Mouse (Mus musculus): ENCODE results near the gene Zfp708.
A peak's percentile ranks its signal among the peaks of the same experiment; 100 is the strongest.
"Not testable (repeated sequence)": the region's sequence is repeated elsewhere in the genome, so short reads cannot be mapped to it uniquely, and the experiment has no call there.

Zfp708 gene

DNA sequence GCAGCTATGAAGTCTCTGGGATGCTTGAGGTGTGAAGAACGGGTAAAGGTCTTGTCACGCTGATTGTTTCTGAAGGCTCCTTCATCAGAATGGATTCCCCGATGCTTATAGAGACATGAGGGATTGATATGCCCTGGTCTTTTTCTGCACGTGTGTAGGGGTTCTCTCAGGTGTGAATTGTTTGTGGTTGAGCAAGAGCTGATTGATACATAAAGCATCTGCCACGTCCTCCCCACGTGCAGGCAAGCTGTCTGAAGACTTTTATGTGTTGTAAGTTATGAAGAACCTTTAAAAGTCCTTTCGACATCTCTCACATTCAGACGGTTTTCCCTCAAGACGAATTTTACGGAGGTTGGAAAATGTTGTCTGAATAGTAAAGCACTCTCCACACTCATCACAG, at the start of gene Zfp708:
Gene Zfp708, minus strand, starts transcription at position 101 of the 400 bp plus-strand sequence.
- no peak for DNase-seq (ENCODE audit: low read depth, low spot score)

- peak; percentile 74 for DNase-seq (ENCODE audit: low read depth, low spot score)
These were observed 30.4 kb upstream of the Zfp708 start for GRCm38 (mm10) chr13:67128038-67128721.

GRCm38 (mm10) chr13:67127507-67127906, 29.7 kb upstream of the Zfp708 start:
- DNase-seq (ENCODE audit: low read depth, low spot score), result not testable (repeated sequence)

DNA sequence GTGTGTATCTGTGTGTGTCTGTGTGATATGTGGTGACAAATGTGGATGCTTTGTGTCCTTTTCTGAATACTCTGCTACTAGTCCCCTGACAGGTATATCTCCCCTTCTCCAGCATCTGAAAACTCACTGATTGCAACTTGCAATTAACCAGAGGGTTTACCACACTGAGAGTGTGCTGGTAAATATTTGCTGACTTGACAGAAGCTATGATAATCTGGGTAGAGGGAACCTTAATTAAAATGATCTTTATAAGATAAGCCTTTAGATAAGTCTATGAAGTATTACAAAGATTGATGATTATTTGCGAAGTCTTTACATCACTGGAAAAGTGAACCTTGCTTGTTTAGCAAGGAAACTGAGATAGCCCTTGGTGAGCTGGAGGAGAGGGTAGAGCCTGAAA, 26.7 kb upstream of the Zfp708 start:
- no peak for DNase-seq (ENCODE audit: low read depth, low spot score)

- DNase-seq (ENCODE audit: low read depth, low spot score), result not testable (repeated sequence)
These were observed 23.6 kb upstream of the Zfp708 start, which contains the start of gene Zfp759 for GRCm38 (mm10) chr13:67121360-67121759. Gene Zfp759 (plus strand): TSS chr13:67121660.

- not testable (repeated sequence) for DNase-seq (ENCODE audit: low read depth, low spot score)
These were observed 18.4 kb upstream of the Zfp708 start, which contains the start of gene Rslcan18 for GRCm38 (mm10) chr13:67116163-67116562. Gene Rslcan18 (minus strand): TSS chr13:67116263.

DNA sequence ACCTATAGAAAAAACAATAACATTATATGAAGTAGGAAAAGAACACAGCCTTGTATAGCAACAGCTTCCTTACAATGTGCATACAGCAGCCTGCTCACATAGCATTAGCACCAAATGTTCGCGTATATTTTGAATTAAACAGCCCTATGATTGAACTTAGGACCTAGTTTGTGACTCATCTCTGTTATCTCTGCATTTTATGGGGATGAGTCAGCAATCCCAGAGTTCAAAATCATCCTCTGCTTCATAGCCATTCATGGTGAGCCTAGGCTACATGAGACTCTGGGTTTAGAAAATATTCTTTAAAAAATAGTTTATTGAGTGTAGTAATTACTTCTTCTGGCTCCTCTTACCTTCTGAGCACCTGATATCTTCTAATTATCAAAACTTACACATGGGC, 15.5 kb upstream of the Zfp708 start:
- no peak for DNase-seq (ENCODE audit: low read depth, low spot score)

DNA sequence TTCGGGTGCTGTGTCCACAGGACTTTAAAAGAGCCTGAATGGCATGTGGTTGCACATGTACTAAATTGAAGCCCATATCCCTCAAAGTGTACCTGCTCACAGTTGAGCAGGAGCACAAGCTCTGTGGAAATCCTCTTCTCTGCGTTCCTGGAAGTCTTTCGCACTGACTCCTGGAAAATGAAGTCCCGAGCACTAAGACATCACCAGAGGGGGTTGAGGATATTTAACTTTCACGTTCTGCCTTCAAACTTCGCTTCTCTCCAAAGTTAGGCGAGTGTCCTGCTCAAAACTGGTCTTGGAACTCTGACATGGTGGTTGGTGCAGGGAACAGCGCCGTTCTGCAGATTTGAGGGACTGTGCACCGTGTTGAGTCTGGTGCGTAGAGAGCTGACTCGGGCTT, 14.3 kb upstream of the Zfp708 start:
- no peak for DNase-seq (ENCODE audit: low read depth, low spot score)

DNA sequence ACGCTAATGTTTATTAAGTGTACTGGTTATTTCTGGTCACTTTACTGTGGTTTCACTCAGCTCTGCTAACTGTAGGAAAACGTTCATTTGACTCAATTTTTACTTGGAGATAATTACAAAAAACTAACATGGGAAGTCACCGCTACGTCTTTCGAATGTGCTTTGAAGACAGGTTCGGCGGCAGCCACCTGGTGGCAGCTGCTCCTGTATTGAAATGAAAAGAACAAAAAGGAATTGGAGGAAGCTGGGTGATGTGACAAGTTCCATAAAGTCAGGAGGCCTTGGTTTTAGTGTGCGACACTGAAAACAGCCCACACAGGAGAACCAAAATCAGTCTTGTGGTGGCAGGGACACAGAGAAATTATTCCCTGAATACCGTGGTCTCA, 11.0 kb upstream of the Zfp708 start:
- DNase-seq (ENCODE audit: low read depth, low spot score), result no peak

DNA sequence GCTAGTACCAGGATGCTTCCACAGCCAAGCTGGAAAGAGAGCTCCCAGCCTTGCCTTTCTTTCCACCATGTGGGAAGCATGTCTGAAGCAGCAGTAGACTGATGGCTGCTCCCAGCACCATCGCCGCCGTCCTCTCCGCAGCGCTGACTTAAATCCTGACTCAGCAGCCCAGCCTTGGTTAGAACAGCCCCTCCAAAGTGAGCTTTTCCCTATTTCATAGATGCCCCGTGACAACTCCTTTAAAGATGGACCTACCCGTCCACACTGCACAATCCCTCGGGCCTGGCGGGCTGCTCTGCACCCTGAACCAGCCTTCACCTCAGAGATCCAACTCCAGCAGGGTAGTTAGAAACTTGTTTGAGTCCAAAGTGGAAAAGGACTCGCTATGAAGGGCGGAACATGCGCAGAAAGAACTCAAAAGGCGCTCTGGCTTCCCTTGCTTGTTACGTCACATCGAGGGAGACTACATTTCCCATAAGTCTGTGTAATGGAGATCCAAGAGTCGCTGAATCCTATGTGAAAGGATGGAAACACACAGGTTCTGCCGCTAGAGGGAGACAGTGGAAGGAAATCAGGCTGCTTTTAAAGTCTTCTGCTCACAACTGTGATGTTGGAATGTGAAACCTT, 10.5 kb upstream of the Zfp708 start, which contains the start of gene Gm28557:
Gene Gm28557, minus strand, starts transcription at position 411 of the 627 bp plus-strand sequence.
- peak; percentile 95 for DNase-seq (ENCODE audit: low read depth, low spot score)

- no peak for DNase-seq (ENCODE audit: low read depth, low spot score)
These were observed 9.9 kb upstream of the Zfp708 start for GRCm38 (mm10) chr13:67107681-67108080.

DNA sequence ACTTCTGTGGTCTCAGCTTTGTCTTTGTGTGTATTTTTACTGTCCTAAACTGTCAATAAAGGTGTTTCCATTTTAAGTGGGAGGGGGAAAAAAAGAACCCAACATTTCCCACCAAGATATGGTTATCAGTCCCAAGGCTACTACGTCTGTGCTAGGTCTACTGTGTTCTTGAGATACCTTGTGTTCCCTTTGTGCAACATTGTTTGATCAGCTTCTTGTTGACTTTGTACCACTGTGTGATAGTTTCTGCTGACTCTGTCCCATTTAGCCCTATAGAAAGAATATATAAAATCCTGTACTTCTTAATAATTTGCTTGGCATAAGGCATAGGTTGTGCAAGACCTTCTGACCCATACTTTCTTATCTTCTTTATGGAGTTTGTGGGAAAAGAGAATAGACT, 7.6 kb downstream of the Zfp708 start:
- DNase-seq (ENCODE audit: low read depth, low spot score), result no peak

DNA sequence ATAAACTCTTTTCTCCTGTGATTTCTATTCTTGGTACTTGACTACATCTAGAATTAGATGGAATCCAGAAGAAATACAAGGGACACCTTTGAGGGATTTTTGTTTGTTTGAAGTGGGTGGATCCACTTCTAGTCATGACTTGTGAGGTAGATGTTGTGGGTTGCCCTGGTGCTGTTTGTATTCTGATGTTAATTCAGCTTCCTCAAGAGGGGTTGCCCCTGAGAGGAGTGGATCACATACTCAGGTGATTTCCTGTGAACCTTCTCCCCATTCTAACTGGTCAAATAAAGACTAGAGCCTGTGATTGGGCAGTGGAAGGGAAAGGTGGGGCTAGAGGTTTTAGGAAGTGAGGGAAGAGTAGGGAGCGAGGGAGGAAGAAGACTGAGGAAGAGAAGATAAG, 15.8 kb downstream of the Zfp708 start:
- no peak for DNase-seq (ENCODE audit: low read depth, low spot score)

- peak; percentile 61 for DNase-seq (ENCODE audit: low read depth, low spot score)
These were observed 16.5 kb downstream of the Zfp708 start for GRCm38 (mm10) chr13:67081142-67081713.

GRCm38 (mm10) chr13:67077244-67077643, 20.5 kb downstream of the Zfp708 start:
- no peak for DNase-seq (ENCODE audit: low read depth, low spot score)

GRCm38 (mm10) chr13:67072786-67073185, 25.0 kb downstream of the Zfp708 start:
- DNase-seq (ENCODE audit: low read depth, low spot score), result no peak

GRCm38 (mm10) chr13:67065386-67065785, 32.4 kb downstream of the Zfp708 start:
- no peak for DNase-seq (ENCODE audit: low read depth, low spot score)

- DNase-seq (ENCODE audit: low read depth, low spot score), result no peak
These were observed 35.3 kb downstream of the Zfp708 start for GRCm38 (mm10) chr13:67062427-67062826.

- peak; percentile 86 for DNase-seq (ENCODE audit: low read depth, low spot score)
These were observed 36.9 kb downstream of the Zfp708 start, which contains the start of gene Zfp712 for GRCm38 (mm10) chr13:67060786-67061358. Gene Zfp712 (minus strand): TSS chr13:67061170.

DNA sequence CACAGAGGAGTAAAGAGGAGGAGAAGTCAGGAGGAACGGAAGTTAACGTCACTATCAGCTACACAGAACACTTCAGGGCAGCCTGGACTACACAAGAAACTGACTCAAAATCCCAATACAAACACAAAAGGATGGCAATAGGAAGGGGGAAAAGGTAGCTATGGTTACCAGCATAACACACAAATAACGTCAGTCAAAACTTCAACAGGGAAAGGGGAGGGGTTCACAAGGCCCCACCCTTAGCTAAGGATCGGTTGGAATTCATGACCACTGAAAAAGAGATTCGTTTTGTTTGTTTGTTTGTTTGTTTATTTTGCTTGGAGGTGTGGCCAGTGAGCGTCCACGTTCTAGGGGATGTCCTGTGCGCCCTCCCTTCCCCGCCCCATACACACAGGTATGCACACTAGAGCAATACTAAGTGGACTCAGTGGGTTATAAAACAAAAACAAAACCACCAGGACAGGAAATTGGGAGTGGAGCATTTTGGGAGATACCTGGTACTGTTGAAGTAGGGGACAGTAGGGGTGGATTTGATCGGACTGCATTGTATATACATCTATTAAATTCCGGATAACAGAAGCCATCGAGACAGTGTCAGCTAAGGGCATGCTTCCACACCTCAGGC, 37.5 kb downstream of the Zfp708 start:
- DNase-seq (ENCODE audit: low read depth, low spot score), result no peak
